In the genomic region with DNA sequence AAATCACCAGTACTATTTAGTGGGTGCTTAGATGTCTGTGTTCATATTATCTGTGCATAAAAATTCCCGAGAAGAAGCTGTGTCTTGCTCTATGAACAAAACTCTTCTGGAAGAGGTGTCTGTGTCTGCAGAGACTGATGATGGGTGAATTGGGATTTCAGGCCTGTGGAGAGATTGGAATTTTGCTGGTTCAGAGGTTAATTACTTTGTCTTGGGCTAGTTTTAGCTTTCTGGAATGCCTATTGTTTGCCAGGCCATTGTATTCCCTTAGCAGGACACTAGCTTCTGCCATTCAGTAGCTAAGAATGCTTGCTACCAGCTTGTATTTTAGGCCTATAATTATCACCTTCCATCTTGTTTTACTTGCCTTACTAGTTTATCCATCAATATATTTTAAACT, we compare ENCODE assay signal across 12 mouse cellular contexts.
DNase-seq lines count a peak whose midpoint lies in the region; ATAC-seq and TF ChIP-seq lines count a peak whose summit lies in the region.
"Had no signal": no experiment of that assay in that cellular context is flagged by ENCODE, and none has a peak within 500 bp of the region (broad histone marks: within the 10 kb centered on the region; RNA-seq: fewer than 3 reads in every experiment).

No protein-coding gene starts in this region.

- no peak overlapping the region for H3K4me3 ChIP-seq in cortical plate, adult 2 months (ENCODE audit: insufficient read depth, low read length)
- H3K4me3 ChIP-seq in embryonic facial prominence, embryonic 12.5 days, result no peak overlapping the region
- H3K4me3 ChIP-seq in hindbrain, embryonic 12.5 days, result no peak overlapping the region
- H3K4me3 ChIP-seq in midbrain, embryonic 15.5 days, result no peak overlapping the region
- H3K4me3 ChIP-seq: heart, embryonic 15.5 days; liver, embryonic 15.5 days; megakaryocyte, embryonic 14.5 days had no signal

- no peak for TF ChIP-seq POLR2A in cortical plate, adult 2 months (IDR thresholded peaks at IDR 0.05; ENCODE audit: extremely low read depth, insufficient read depth, low read length)

- no peak overlapping the region for H3K4me2 ChIP-seq in embryonic facial prominence, embryonic 12.5 days (replicated peaks)
- peak overlapping the region; percentile 25; the same call in 1 of the 2 replicates for H3K4me2 ChIP-seq in hindbrain, embryonic 12.5 days (replicated peaks)
- no peak overlapping the region for H3K4me2 ChIP-seq in midbrain, embryonic 15.5 days
- H3K4me2 ChIP-seq: heart, embryonic 15.5 days; liver, embryonic 15.5 days had no signal

- H3K4me1 ChIP-seq in cortical plate, adult 2 months (ENCODE audit: control insufficient read depth, insufficient read depth, low read length), result peaks cover 6% of the 10 kb centered on the region; the same call in 1 of the 2 replicates
- peaks cover 5% of the 10 kb centered on the region; the same call in 1 of the 2 replicates for H3K4me1 ChIP-seq in embryonic facial prominence, embryonic 12.5 days
- H3K4me1 ChIP-seq in hindbrain, embryonic 12.5 days, result peaks cover 12% of the 10 kb centered on the region
- H3K4me1 ChIP-seq in midbrain, embryonic 15.5 days, result peaks cover 9% of the 10 kb centered on the region
- H3K4me1 ChIP-seq: liver, embryonic 15.5 days had no signal

- intact Hi-C loops in left cerebral cortex, postnatal 4 days (cut with DNase I), result no loop called here

- H3K36me3 ChIP-seq in embryonic facial prominence, embryonic 12.5 days, result no peaks in the 10 kb centered on the region
- H3K36me3 ChIP-seq in hindbrain, embryonic 12.5 days, result no peaks in the 10 kb centered on the region
- H3K36me3 ChIP-seq in midbrain, embryonic 15.5 days (replicated peaks), result no peaks in the 10 kb centered on the region
- H3K36me3 ChIP-seq: heart, embryonic 15.5 days; liver, embryonic 15.5 days had no signal

- no peak overlapping the region for H3K9ac ChIP-seq in embryonic facial prominence, embryonic 12.5 days
- no peak overlapping the region for H3K9ac ChIP-seq in hindbrain, embryonic 12.5 days
- H3K9ac ChIP-seq in midbrain, embryonic 15.5 days, result no peak overlapping the region
- H3K9ac ChIP-seq: heart, embryonic 15.5 days; liver, embryonic 15.5 days had no signal

- peak overlapping the region; percentile 80 for H3K27ac ChIP-seq in cortical plate, adult 2 months (ENCODE audit: insufficient read depth, low read length)
- H3K27ac ChIP-seq in embryonic facial prominence, embryonic 12.5 days, result peak overlapping the region; percentile 80; the same call in 1 of the 2 replicates
- peak overlapping the region; percentile 91 for H3K27ac ChIP-seq in hindbrain, embryonic 12.5 days
- H3K27ac ChIP-seq in midbrain, embryonic 15.5 days, result peak overlapping the region; percentile 87
- H3K27ac ChIP-seq: liver, embryonic 15.5 days had no signal

- ATAC-seq in embryonic facial prominence, embryonic 12.5 days (ENCODE audit: insufficient number of reproducible peaks, insufficient read depth, low FRiP score, low TSS enrichment), result no peak
- ATAC-seq in hindbrain, embryonic 12.5 days (ENCODE audit: low FRiP score), result no peak
- no peak for ATAC-seq in midbrain, embryonic 15.5 days (replicated peaks)
- ATAC-seq: intestine, postnatal 0 days had no signal

- H3K9me3 ChIP-seq in embryonic facial prominence, embryonic 12.5 days, result no peaks in the 10 kb centered on the region
- H3K9me3 ChIP-seq in hindbrain, embryonic 12.5 days (replicated peaks), result no peaks in the 10 kb centered on the region
- H3K9me3 ChIP-seq in midbrain, embryonic 15.5 days, result no peaks in the 10 kb centered on the region
- H3K9me3 ChIP-seq: heart, embryonic 15.5 days; liver, embryonic 15.5 days; megakaryocyte, embryonic 14.5 days had no signal

- no peak for DNase-seq in adipocyte (ENCODE audit: low spot score)
- DNase-seq in spleen, postnatal 10 days (ENCODE audit: low spot score in 2 of 2), result no peak
- no peak for DNase-seq in left cerebral cortex, postnatal 4 days
- no peak for DNase-seq in urinary bladder, adult 18-20 months (ENCODE audit: low spot score in 2 of 2)

- TF ChIP-seq CTCF in cortical plate, adult 2 months (IDR thresholded peaks at IDR 0.05; ENCODE audit: extremely low read depth, insufficient read depth, low read length), result no peak

- WGBS in embryonic facial prominence, embryonic 12.5 days, result 7% methylated on average over 1 of the region's 1 CpGs
- 7% methylated on average over 1 of the region's 1 CpGs for WGBS in hindbrain, embryonic 12.5 days
- 10% methylated on average over 1 of the region's 1 CpGs for WGBS in midbrain, embryonic 15.5 days

- no peaks in the 10 kb centered on the region for H3K27me3 ChIP-seq in embryonic facial prominence, embryonic 12.5 days
- no peaks in the 10 kb centered on the region for H3K27me3 ChIP-seq in hindbrain, embryonic 12.5 days
- no peaks in the 10 kb centered on the region for H3K27me3 ChIP-seq in midbrain, embryonic 15.5 days (replicated peaks)
- H3K27me3 ChIP-seq: liver, embryonic 15.5 days had no signal
